Mouse (Mus musculus): Measurements from ENCODE around the gene Rhbdf2. TPM values are rescaled to one million over a fixed set of nuclear protein-coding genes. Genes with fewer than 3 reads are reported as not detected.
"Not testable (repeated sequence)": the region's sequence is repeated elsewhere in the genome, so short reads cannot be mapped to it uniquely, and the experiment has no call there.

Rhbdf2 gene
- 4.1 and 5.1 TPM in 2 replicates for polyA plus RNA-seq (2016; fragmentation: Nextera tagmentation; extraction: Ambion mirVana)

DNA sequence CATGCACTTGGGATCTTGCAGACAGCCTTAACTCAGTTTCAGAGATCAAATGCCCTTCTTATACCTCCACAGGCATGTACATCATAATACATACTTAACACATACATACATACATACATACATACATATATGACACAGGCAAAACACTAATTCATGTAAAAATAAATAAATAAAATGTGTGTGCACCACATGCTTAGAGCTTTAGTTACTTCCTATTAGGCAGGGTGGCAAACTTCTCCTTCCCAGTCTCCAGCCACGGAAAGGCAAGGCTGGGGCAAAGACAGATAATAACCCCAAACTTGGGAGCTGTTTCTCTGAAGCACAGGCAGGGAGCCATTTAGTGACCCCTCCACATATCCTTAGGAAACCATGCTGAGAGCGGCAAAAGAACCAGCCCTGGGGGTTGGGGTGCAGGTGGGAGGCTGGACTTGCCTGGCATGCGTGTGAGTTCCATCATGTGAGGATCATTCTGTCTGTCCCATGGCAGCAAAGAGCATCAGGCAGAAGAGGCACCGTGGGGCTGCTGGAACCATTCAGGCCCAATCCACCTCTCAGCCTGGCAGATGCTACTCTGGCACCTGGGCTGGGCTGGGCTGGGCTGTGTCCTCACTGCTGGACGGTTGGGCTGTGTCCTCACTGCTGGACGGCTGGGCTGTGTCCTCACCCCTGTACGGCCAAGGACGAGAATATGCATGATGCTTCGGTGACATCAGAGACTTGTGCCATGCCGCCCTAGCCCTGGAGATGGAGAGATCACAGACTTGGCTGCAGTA lies at the start of gene Rhbdf2:
Gene Rhbdf2 (minus strand): TSS at position 721 of the 773 bp plus-strand sequence.
- H3K27me3 ChIP-seq: peaks cover 15% of the 10 kb centered on the region
- WGBS: 66% methylated on average over 10 of the region's 10 CpGs
- no peak within 1 kb of the TSS for H3K4me2 ChIP-seq
- no peaks in the 10 kb centered on the region for H3K36me3 ChIP-seq
- H3K4me1 ChIP-seq (replicated peaks): peaks cover 30% of the 10 kb centered on the region
- no peak within 1 kb of the TSS for H3K4me3 ChIP-seq (replicated peaks)
- ATAC-seq (ENCODE audit: insufficient number of reproducible peaks, insufficient read depth, low FRiP score, low TSS enrichment, low read depth): no peak
- H3K9me3 ChIP-seq: no peaks in the 10 kb centered on the region
- 0 out of 2 replicates have a peak within 1 kb of the TSS, but pooled peaks have one; percentile 23 for H3K9ac ChIP-seq (replicated peaks)
- H3K27ac ChIP-seq: no peak within 1 kb of the TSS

DNA sequence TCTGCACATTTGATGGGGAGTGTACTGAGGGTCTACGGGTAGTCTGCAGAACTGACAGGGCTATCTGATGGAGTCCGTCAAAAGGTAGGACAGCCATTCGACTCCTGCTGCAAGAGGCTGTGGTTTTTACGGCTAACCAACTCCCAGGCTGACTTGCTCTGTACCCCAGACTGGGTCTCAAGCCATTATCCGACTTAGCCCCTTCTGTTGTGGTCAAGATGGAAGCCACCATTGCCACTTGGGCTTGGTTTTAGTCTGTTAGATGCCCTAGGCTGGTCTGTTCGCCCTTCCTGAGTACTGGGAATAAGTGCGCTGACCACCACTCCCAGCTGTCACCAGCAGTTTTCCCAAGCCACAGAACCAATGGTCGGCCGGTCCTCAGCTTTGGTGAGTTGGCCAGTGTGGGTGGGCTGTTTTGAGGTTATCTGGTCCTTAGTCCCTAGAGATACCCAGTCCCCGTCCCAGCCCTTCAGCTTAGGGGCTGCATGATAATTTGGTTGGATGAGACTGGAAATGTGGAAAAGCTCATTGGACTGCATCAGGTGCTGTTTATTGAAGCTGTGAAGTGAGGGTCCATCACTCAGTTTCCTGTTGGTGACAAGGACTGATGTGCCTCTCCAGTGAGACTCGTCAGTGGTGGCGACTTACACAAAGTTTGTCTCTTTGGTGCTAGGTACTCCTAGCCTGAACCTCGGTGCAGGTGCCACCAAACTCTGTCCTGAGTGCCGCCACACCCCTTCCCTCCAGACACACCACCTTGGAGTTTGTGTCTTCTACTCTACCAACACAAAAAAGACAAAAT lies 49.6 kb upstream of the Rhbdf2 start:
- Histone ChIP-seq H3K4me3 (replicated peaks) (no peak overlapping the region), H3K27ac (no peak overlapping the region), H3K4me1 (replicated peaks) (peaks cover 23% of the 10 kb centered on the region), H3K36me3 (peaks cover 85% of the 10 kb centered on the region), H3K9ac (replicated peaks) (no peak overlapping the region), H3K4me2 (no peak overlapping the region), H3K27me3 (no peaks in the 10 kb centered on the region), H3K9me3 (no peaks in the 10 kb centered on the region)
- whole genome bisulfite sequencing: 90% methylated on average over 14 of the region's 14 CpGs
- ATAC-seq (ENCODE audit: insufficient number of reproducible peaks, insufficient read depth, low FRiP score, low TSS enrichment, low read depth): no peak

DNA sequence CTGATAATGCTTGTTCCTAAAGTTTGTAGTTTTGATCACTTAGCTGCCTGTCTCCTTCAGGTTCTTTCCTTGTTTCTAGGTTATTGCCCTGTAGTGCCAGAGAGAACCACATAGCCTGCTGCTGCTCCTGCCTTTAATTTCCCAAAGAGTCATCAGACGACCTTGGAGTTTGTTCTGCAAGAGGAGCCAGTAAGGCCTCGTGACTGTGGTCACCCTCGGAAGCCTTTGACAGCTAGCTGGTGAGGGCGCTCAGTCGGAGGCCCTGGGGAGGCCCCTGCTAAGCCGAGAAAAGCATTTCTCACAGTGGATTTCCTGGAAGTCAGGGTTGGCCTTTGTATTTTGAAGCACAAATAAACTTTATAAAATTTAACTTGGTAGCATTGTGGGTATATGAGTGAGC lies 48.6 kb upstream of the Rhbdf2 start:
- peaks cover 76% of the 10 kb centered on the region for H3K36me3 ChIP-seq
- H3K9me3 ChIP-seq; H3K27ac ChIP-seq; H3K9ac ChIP-seq (replicated peaks); ATAC-seq (ENCODE audit: insufficient number of reproducible peaks, insufficient read depth, low FRiP score, low TSS enrichment, low read depth); H3K4me3 ChIP-seq (replicated peaks); H3K4me2 ChIP-seq; H3K27me3 ChIP-seq: not testable (repeated sequence)
- H3K4me1 ChIP-seq (replicated peaks): peaks cover 31% of the 10 kb centered on the region
- WGBS: 85% methylated on average over 6 of the region's 6 CpGs

GRCm38 (mm10) chr11:116674616-116675379 lies 48.0 kb upstream of the Rhbdf2 start:
- H3K4me1 ChIP-seq (replicated peaks): peaks cover 36% of the 10 kb centered on the region
- H3K4me2 ChIP-seq: no peak overlapping the region
- 90% methylated on average over 7 of the region's 7 CpGs for WGBS
- no peak overlapping the region for H3K4me3 ChIP-seq (replicated peaks)
- no peaks in the 10 kb centered on the region for H3K9me3 ChIP-seq
- no peak overlapping the region for H3K27ac ChIP-seq
- peaks cover 71% of the 10 kb centered on the region for H3K36me3 ChIP-seq
- H3K9ac ChIP-seq (replicated peaks): no peak overlapping the region
- no peak for ATAC-seq (ENCODE audit: insufficient number of reproducible peaks, insufficient read depth, low FRiP score, low TSS enrichment, low read depth)
- H3K27me3 ChIP-seq: no peaks in the 10 kb centered on the region

GRCm38 (mm10) chr11:116673410-116673809 lies 46.6 kb upstream of the Rhbdf2 start:
- Histone ChIP-seq H3K4me2 (peak overlapping the region; percentile 67), H3K4me1 (replicated peaks) (peaks cover 50% of the 10 kb centered on the region), H3K27ac (no peak overlapping the region), H3K9me3 (no peaks in the 10 kb centered on the region), H3K36me3 (peaks cover 58% of the 10 kb centered on the region), H3K27me3 (no peaks in the 10 kb centered on the region; the same call in 1 of the 2 replicates), H3K9ac (replicated peaks) (peak overlapping the region; percentile 92; the same call in 1 of the 2 replicates), H3K4me3 (replicated peaks) (peak overlapping the region; percentile 79)
- 86% methylated on average over 2 of the region's 2 CpGs for WGBS
- no peak for ATAC-seq (ENCODE audit: insufficient number of reproducible peaks, insufficient read depth, low FRiP score, low TSS enrichment, low read depth)

- Histone ChIP-seq H3K4me3 (replicated peaks) (peak overlapping the region; percentile 79), H3K4me1 (replicated peaks) (peaks cover 50% of the 10 kb centered on the region), H3K9ac (replicated peaks) (peak overlapping the region; percentile 92), H3K27ac (no peak overlapping the region), H3K4me2 (peak overlapping the region; percentile 67), H3K9me3 (no peaks in the 10 kb centered on the region), H3K36me3 (peaks cover 51% of the 10 kb centered on the region), H3K27me3 (no peaks in the 10 kb centered on the region; the same call in 1 of the 2 replicates)
- ATAC-seq (ENCODE audit: insufficient number of reproducible peaks, insufficient read depth, low FRiP score, low TSS enrichment, low read depth): no peak
- WGBS: 26% methylated on average over 7 of the region's 7 CpGs
Measured at GRCm38 (mm10) chr11:116672595-116672994, 45.8 kb upstream of the Rhbdf2 start.

GRCm38 (mm10) chr11:116671845-116672434 lies 45.1 kb upstream of the Rhbdf2 start:
- WGBS: under 1% methylated on average over 24 of the region's 24 CpGs
- H3K9ac ChIP-seq (replicated peaks): peak overlapping the region; percentile 92

GRCm38 (mm10) chr11:116671112-116671844 lies 44.5 kb upstream of the Rhbdf2 start:
- H3K4me3 ChIP-seq (replicated peaks): peak overlapping the region; percentile 79
- H3K9ac ChIP-seq (replicated peaks): peak overlapping the region; percentile 92
- WGBS: 2% methylated on average over 45 of the region's 45 CpGs
- peaks cover 38% of the 10 kb centered on the region for H3K36me3 ChIP-seq
- no peaks in the 10 kb centered on the region; the same call in 1 of the 2 replicates for H3K27me3 ChIP-seq
- H3K4me2 ChIP-seq: peak overlapping the region; percentile 67
- peak overlapping the region; percentile 50; the same call in 1 of the 2 replicates for H3K27ac ChIP-seq
- no peaks in the 10 kb centered on the region for H3K9me3 ChIP-seq
- H3K4me1 ChIP-seq (replicated peaks): peaks cover 50% of the 10 kb centered on the region
- peak; percentile 84 for ATAC-seq (ENCODE audit: insufficient number of reproducible peaks, insufficient read depth, low FRiP score, low TSS enrichment, low read depth)

More at GRCm38 (mm10) chr11:116671845-116672434, 45.1 kb upstream of the Rhbdf2 start:
- peak overlapping the region; percentile 67 for H3K4me2 ChIP-seq
- H3K4me1 ChIP-seq (replicated peaks): peaks cover 50% of the 10 kb centered on the region
- H3K36me3 ChIP-seq: peaks cover 44% of the 10 kb centered on the region
- H3K4me3 ChIP-seq (replicated peaks): peak overlapping the region; percentile 79
- H3K27ac ChIP-seq: peak overlapping the region; percentile 50; the same call in 1 of the 2 replicates
- H3K27me3 ChIP-seq: no peaks in the 10 kb centered on the region; the same call in 1 of the 2 replicates
- no peaks in the 10 kb centered on the region for H3K9me3 ChIP-seq
- peak; percentile 9; the same call in 1 of the 2 replicates for ATAC-seq (ENCODE audit: insufficient number of reproducible peaks, insufficient read depth, low FRiP score, low TSS enrichment, low read depth)

- Histone ChIP-seq H3K27me3 (no peaks in the 10 kb centered on the region; the same call in 1 of the 2 replicates), H3K36me3 (peaks cover 29% of the 10 kb centered on the region), H3K4me1 (replicated peaks) (peaks cover 50% of the 10 kb centered on the region), H3K9me3 (no peaks in the 10 kb centered on the region), H3K4me2 (peak overlapping the region; percentile 67), H3K4me3 (replicated peaks) (peak overlapping the region; percentile 79; the same call in 1 of the 2 replicates), H3K27ac (no peak overlapping the region), H3K9ac (replicated peaks) (no peak overlapping the region)
- 65% methylated on average over 7 of the region's 7 CpGs for WGBS
- ATAC-seq (ENCODE audit: insufficient number of reproducible peaks, insufficient read depth, low FRiP score, low TSS enrichment, low read depth): no peak
Measured at GRCm38 (mm10) chr11:116670386-116670785, 43.6 kb upstream of the Rhbdf2 start.

All from limb, embryonic 12.5 days (tissue).